Mouse (Mus musculus) macrophage (primary cell): ENCODE data around the gene Gsta2. TPM values are rescaled to one million over a fixed set of nuclear protein-coding genes. Genes with fewer than 3 reads are reported as not detected.
"Not testable (repeated sequence)": the region's sequence is repeated elsewhere in the genome, so short reads cannot be mapped to it uniquely, and the experiment has no call there.

Experiments used
- H3K27ac ChIP-seq: fragments of 350-480 bp; formaldehyde crosslinking; 2 replicates; pipeline ENCODE4 v1.9.0; 2021
- H3K36me3 ChIP-seq: fragments of 350-480 bp; formaldehyde crosslinking; 2 replicates; pipeline ENCODE4 v1.9.0; 2021; ENCODE audit errors: inconsistent target
- H3K4me3 ChIP-seq: fragments of 350-480 bp; formaldehyde crosslinking; 2 replicates; pipeline ENCODE4 v1.9.0; 2021; ENCODE audit errors: inconsistent target
- H3K79me2 ChIP-seq: fragments of 350-480 bp; formaldehyde crosslinking; 2 replicates; pipeline ENCODE4 v1.9.0; 2021; ENCODE audit errors: inconsistent target
- WGBS: methylation state at CpG from one replicate; pipeline ENCODE4 v1.1.7; 2026; ENCODE audit warnings: inconsistent platforms; ENCODE audit not compliant: missing documents; 5-methylcytosine and 5-hydroxymethylcytosine counted together
- polyA plus RNA-seq: library from polyadenylated mRNA; stranded (reverse); fragments of 250-400 nt; gene quantifications from 3 replicates; pipeline ENCODE4 v1.2.4, GENCODE M21; 2018; ENCODE audit warnings: inconsistent platforms

Gsta2 gene
- polyA plus RNA-seq, 1 experiment from 2014 or later = not detected

DNA sequence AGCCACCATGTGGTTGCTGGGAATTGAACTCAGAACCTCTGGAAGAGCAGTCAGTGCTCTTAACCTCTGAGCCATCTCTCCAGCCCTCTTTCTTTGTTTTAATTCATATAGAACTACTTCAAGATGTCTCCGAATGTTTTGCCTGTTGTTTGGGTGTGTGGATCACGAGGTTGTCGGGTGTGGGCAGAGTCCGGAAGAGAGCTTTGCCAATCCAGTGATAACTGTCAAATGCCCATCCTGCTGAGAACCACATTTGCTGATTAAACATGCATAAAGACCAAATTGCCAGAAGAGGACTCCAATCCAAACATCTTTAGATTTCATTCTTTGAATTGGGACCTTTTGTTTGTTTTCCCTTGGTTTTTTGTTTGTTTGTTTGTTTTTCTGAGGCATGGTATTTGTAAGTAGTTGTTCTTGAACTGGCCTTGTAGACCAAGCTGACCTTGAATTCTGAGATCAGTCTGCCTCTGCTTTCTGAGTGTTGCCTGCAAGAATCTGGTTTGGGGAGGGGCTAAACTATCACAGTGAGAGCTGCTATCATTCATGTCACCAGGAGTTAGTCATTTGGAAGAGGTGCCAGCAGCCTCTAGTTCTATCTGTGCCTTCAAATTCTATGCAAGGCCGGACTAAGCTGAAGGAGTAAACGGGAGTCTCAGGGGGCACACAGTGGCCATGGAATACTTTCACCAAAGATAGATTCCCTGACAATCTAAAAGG lies 3.9 kb downstream of the Gsta2 start:
- Histone ChIP-seq H3K79me2 (no peaks in the 10 kb centered on the region), H3K27ac (no peak overlapping the region), H3K4me3 (no peak overlapping the region), H3K36me3 (no peaks in the 10 kb centered on the region)
- 76% methylated on average over 6 of the region's 6 CpGs for whole genome bisulfite sequencing

- H3K4me3 ChIP-seq, H3K79me2 ChIP-seq, H3K27ac ChIP-seq, H3K36me3 ChIP-seq: not testable (repeated sequence)
Observed at GRCm38 (mm10) chr9:78350007-78350406, 5.6 kb downstream of the Gsta2 start.

GRCm38 (mm10) chr9:78349141-78349540 lies 6.4 kb downstream of the Gsta2 start:
- WGBS = 78% methylated on average over 2 of the region's 3 CpGs
- not testable (repeated sequence) for H3K27ac ChIP-seq, H3K4me3 ChIP-seq, H3K36me3 ChIP-seq, H3K79me2 ChIP-seq

GRCm38 (mm10) chr9:78348206-78349004 lies 7.2 kb downstream of the Gsta2 start:
- 72% methylated on average over 6 of the region's 6 CpGs for WGBS

DNA sequence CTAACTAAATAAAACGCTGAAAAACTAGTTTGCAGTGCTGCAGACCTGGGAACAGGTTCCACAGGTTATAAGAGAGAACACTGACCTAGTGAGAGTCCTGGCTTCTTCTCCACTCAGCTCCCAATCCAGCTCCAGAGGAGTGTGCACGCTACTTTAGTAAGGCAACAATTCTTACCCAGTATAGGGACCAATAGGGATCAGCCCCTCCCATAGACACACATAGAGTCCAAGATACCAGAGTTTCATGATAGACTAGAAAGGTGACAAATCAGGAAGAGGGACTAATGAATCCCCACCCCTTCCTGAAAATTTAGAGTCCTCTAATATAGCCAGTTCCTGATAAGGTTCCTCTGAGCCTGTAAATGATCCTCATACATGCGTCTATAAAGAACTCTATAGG lies 8.6 kb downstream of the Gsta2 start:
- 54% methylated on average over 3 of the region's 3 CpGs for WGBS
- Histone ChIP-seq H3K36me3 (no peaks in the 10 kb centered on the region), H3K4me3 (no peak overlapping the region), H3K27ac (no peak overlapping the region), H3K79me2 (no peaks in the 10 kb centered on the region)

More at GRCm38 (mm10) chr9:78348206-78349004, 7.2 kb downstream of the Gsta2 start:
- not testable (repeated sequence) for H3K4me3 ChIP-seq, H3K36me3 ChIP-seq, H3K27ac ChIP-seq, H3K79me2 ChIP-seq

DNA sequence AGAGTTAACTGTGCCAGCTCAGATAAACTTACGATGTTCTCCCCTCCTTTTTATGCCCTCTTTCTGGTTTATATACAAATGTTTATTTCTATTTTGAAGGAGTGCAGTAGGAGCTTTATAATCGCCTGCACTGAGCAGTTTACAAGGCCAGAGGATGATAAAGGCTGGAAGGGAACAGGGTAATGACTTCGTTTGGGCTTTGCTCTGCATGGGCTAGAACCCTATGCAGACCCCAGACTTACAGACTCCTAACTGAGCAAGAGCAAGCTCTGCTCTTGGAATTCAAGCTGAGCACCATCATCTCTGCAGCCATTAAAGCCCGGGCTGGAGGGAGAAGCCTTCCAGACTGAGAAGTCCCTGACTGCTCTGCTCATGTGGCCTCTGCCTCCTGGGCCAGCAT lies 10.4 kb downstream of the Gsta2 start:
- H3K27ac ChIP-seq, H3K4me3 ChIP-seq, H3K36me3 ChIP-seq, H3K79me2 ChIP-seq: not testable (repeated sequence)
- 43% methylated on average over 1 of the region's 4 CpGs for WGBS

DNA sequence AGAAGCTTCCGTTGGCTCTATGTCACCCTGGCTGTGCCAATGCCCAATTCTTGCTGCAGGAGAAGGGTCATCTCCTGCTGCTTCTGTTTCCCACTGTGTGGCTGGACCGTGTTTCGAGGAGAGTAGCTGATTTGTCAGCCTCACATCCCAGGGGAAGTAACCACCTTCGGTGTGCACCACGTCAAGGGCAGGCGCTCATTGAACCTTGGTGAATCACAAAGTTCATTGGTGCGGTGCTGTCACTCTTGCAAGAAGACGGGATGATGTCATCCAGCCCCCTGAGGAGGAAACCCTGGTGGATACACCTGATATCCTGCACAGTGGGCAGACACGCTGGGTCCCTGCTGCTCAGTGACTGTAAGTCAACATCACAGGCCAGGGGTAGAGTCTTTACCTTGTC lies 12.5 kb downstream of the Gsta2 start:
- H3K27ac ChIP-seq, H3K79me2 ChIP-seq, H3K36me3 ChIP-seq, H3K4me3 ChIP-seq: not testable (repeated sequence)
- 88% methylated on average over 9 of the region's 9 CpGs for WGBS

- not testable (repeated sequence) for H3K79me2 ChIP-seq, H3K27ac ChIP-seq, H3K36me3 ChIP-seq, H3K4me3 ChIP-seq
- WGBS = 100% methylated on average over 3 of the region's 4 CpGs
Observed at GRCm38 (mm10) chr9:78342494-78342893, 13.1 kb downstream of the Gsta2 start.

- not testable (repeated sequence) for H3K4me3 ChIP-seq, H3K79me2 ChIP-seq, H3K36me3 ChIP-seq, H3K27ac ChIP-seq
- WGBS = 26% methylated on average over 8 of the region's 8 CpGs
Observed at GRCm38 (mm10) chr9:78340324-78340723, 15.3 kb downstream of the Gsta2 start.

DNA sequence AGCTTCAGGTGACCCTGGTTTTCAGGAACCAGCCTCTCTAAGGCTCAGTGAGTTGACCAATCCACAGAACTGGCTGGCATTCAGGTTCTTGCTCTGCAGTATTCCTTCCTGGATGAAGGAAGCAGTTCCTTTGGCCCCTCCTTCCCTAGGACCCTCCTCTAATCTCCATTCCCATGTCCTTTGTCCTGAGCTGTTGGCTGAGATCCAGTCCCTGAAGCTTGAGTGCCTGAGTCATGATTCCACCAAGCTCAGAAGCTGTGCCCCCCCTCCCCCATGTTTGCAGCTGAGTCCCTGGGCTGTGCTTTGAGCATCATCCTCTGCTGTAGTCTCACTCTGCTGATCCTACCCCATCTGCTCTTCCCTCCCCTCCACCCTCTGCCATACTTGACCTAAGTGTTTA lies 18.5 kb downstream of the Gsta2 start:
- not testable (repeated sequence) for H3K27ac ChIP-seq, H3K79me2 ChIP-seq, H3K36me3 ChIP-seq, H3K4me3 ChIP-seq

GRCm38 (mm10) chr9:78327289-78327688 lies 28.3 kb downstream of the Gsta2 start, which contains the start of gene Omt2b:
TSS of gene Omt2b (plus strand) at chr9:78327589.
- H3K27ac ChIP-seq, H3K4me3 ChIP-seq, H3K36me3 ChIP-seq, H3K79me2 ChIP-seq: not testable (repeated sequence)
- WGBS = no CpG with 5 or more reads among the region's 1 CpGs

GRCm38 (mm10) chr9:78319499-78319898 lies 36.1 kb downstream of the Gsta2 start:
- Histone ChIP-seq H3K36me3 (no peaks in the 10 kb centered on the region), H3K27ac (no peak overlapping the region), H3K79me2 (no peaks in the 10 kb centered on the region), H3K4me3 (no peak overlapping the region)
- whole genome bisulfite sequencing = 0% methylated on average over 1 of the region's 1 CpGs

DNA sequence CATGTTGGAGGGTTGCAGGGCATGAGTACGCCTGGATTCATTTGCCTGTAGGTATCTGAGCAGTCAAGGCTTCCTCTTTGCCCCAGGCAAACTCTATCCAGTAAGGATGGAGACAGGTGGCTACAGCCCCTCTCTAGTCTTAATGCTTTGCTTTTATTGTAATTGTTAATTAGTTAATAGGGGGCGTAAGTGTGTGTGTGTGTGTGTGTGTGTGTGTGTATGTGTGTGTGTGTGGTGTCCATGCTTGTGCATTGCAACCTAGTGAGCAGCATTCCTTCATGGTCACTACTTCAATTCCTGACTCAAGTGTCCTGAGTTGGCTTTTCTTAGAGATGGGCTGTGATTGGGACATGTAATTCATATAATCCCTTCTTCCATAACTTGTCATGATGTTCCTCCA lies 40.9 kb downstream of the Gsta2 start, which contains the start of gene Omt2a:
Gene Omt2a, minus strand, starts transcription at position 101 of the 400 bp plus-strand sequence.
- no peaks in the 10 kb centered on the region for H3K36me3 ChIP-seq
- H3K27ac ChIP-seq = no peak within 1 kb of the TSS
- H3K79me2 ChIP-seq = no peaks in the 10 kb centered on the region
- WGBS = 94% methylated on average over 2 of the region's 2 CpGs
- H3K4me3 ChIP-seq = no peak within 1 kb of the TSS

DNA sequence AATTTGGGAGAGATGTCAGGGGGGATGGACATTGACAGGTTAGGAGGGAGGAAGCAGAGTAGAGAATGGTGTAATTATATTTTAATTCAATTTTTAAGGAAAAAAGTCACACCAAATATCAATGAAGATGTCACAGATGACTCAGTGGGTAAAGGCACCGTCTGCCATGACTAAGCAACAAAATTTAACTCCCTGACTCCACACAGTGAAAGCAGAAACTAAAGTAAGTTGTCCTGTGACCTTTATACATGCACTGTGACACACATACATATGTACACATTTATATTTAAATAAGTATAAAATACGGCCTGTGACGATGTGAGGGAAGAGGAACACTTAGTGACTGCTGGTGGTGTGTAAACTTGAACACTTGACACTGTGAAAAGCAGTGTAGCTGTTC lies 47.5 kb downstream of the Gsta2 start:
- H3K27ac ChIP-seq, H3K36me3 ChIP-seq, H3K4me3 ChIP-seq, H3K79me2 ChIP-seq: not testable (repeated sequence)
- WGBS = 11% methylated on average over 1 of the region's 3 CpGs

- WGBS = 90% methylated on average over 1 of the region's 1 CpGs
Observed at GRCm38 (mm10) chr9:78299143-78299542, 56.4 kb downstream of the Gsta2 start.

More at GRCm38 (mm10) chr9:78299143-78299542, 56.4 kb downstream of the Gsta2 start:
- not testable (repeated sequence) for H3K4me3 ChIP-seq, H3K36me3 ChIP-seq, H3K79me2 ChIP-seq, H3K27ac ChIP-seq
